Mouse (Mus musculus) CD8-positive naive resting alpha-beta T cell, adult 2 months (primary cell): Measurements from ENCODE around the gene St14.
"Not testable (repeated sequence)": the region's sequence is repeated elsewhere in the genome, so short reads cannot be mapped to it uniquely, and the experiment has no call there.

Experiments used
- DNase-seq, 2 experiments: peaks; one replicate each; pipeline ENCODE4 v3.0.0; 2022; ENCODE audit warnings: low read depth in 2 of 2, low spot score in 2 of 2

The St14 gene

GRCm38 (mm10) chr9:31131205-31131968, at the start of gene St14:
TSS of gene St14 (minus strand) at chr9:31131853.
- DNase-seq: peak in 1 of 2 experiments; percentile 3

- DNase-seq: no peak
These were observed 46.0 kb upstream of the St14 start for GRCm38 (mm10) chr9:31177692-31178091.

DNA sequence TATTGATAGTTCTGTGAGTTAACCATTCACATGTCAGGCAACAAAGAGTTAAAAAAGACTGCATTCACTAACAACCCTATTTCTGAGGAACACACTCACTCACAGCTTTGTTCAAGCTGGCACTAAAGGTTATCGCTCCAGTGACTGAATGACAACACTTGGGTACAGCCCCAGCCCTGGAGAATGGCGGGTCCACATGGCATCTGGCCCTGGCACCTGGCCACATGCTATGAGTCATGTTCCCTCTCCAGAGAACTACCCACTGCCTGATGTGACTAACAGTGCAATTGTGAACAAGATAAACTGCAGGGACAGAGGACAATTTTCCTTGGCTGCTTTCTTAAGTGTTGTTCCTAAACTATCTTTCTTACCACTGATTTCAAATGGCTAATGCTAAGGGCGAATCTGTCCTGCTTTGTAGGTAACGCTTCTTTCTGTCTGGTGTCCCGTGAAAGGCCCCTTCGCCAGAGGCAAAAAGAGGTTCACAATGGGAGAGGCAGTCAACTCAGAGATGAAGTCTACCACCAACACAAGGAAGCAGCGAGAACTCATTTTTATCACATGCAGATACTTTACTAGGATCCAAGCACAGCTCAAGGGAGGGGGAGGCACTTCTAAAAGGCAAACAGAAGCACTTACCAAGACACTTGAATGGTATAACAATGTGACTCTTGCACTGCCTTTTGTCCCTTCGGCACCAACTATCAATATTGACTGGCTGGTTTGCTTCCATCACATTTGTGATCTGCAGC, 44.9 kb upstream of the St14 start:
- DNase-seq: no peak

DNA sequence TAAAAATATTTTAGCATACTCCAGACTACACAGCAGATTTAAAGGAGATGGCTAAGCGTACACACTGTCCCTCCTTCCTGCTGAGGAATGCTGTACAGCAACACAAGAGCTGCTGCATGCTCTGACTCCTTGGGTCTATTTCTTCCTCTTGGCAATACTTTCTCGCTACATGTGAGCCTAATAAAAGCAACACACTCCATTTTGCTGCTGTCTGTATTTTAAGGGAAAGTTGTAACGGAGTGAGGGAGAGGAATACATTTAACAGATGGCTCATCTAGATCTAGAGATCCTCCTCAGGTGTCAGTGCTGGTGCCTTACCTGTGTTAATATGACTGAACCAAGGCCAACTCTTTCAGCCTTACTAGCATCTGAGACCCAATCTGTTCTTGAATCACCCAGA, 44.3 kb upstream of the St14 start:
- no peak for DNase-seq

GRCm38 (mm10) chr9:31175346-31175745, 43.7 kb upstream of the St14 start:
- no peak for DNase-seq

- no peak for DNase-seq
These were observed 36.9 kb upstream of the St14 start for GRCm38 (mm10) chr9:31168356-31169093.

DNA sequence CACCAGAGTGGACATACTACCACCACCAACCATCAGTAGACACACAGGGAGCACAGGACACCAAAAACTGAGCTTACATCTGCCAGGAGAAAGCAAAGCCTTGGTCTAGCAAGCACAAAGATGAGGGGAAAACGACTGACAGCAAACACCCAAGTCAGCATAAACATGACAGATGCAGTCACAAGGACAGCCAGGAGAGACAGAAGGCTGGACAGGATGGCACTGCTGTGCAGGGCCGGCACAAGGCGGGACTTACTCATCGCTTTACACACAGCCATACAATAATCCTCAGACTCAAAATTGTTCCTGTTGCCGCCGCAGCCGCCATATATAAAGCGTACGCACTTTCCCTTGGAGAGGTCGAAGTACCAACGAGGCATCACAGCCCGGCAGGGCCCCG, 35.7 kb upstream of the St14 start:
- no peak for DNase-seq

DNA sequence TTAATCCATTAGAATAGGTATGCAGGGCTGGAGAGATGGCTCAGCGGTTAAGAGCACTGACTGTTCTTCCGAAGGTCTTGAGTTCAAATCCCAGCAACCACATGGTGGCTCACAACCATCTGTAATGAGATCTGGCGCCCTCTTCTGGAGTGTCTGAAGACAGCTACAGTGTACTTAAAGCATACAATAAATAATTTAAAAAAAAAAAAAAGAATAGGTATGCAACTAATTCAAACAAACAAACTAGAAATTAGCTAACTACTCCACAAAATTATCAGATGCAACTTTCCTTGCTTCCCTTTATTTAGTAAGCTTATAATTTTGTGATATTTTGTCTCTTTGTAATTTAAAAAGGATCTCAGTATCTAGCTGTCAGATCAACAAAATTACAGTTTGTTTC, 33.9 kb upstream of the St14 start:
- not testable (repeated sequence) for DNase-seq

DNA sequence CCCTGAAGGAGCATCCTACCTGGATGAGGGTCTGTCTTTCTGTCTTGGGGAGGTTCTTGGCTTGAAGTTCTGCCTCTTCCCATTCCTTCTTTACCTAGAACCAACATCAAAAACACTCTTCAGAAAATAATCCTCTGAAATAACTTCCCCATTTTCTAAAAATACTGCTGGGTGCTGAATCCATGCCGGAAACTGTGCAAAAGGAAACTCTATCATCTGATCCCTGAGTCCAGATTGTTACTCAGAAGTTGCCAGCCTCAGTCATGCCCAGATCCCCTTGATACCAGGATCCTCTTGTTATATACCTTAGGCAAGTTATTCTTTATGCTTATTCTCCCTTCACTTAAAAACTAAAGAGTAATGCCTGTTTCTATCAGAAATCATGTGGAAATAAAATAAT, 31.7 kb upstream of the St14 start:
- no peak for DNase-seq

DNA sequence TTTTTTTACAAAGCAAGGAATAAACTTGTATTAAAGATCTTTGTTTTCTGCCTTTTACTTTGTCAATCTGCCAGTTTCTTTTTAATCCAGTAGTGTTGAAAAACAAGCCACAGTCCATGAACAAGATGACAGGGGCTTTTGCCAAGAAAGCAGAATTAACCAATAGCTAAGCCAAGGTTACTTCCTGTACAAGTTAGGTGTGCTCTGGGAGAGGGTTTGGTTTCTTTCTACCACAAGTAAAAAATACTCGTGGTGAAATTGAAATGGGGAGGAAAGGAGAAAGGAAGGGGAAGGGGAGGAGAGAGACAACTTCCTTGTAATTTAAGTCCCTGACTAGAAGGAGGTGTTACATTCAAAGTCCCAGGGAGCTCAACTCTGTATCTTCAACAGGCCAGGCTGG, 31.3 kb upstream of the St14 start:
- DNase-seq: no peak

- DNase-seq: no peak
These were observed 28.3 kb upstream of the St14 start for GRCm38 (mm10) chr9:31159910-31160309.

DNA sequence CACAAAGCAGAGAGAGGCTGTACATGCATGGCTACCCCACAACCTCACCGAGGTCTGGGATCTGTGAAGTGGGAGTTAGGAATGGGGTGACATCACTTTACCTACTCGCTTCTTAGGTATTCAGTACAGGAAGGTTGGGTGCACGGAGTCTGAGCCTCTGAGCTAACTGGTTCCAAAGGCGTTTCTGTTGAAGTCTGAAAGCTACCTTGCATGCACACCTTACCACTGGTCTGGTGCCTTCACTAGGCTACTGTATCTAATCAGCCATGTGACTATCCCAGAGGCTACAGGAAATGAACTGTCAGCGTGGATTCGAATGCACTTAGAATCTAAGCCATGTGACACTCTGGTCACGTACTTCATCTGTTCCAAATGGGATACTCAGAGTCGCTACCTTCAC, 24.9 kb upstream of the St14 start:
- no peak for DNase-seq

GRCm38 (mm10) chr9:31151050-31151449, 19.4 kb upstream of the St14 start:
- DNase-seq: peak in 1 of 2 experiments; percentile 17

DNA sequence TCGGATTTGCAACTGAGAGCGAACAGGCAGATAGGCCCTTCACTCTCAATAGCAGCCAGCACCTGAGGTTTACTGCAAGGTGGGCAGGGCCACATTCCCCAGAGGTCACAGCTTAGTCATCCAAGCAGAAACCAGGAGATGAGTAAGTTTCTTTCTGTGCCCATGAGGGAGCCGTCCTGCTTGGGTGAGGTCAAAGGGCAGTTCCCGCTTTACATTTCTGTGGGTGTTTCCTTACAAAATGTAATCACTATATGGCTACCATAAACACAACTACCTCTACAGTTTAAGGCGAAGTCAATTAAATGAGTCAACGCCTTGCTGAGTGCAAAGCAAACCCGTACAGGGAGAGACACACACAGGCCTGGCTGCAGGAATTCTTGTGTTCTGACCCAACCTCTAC, 16.5 kb upstream of the St14 start:
- DNase-seq: no peak

DNA sequence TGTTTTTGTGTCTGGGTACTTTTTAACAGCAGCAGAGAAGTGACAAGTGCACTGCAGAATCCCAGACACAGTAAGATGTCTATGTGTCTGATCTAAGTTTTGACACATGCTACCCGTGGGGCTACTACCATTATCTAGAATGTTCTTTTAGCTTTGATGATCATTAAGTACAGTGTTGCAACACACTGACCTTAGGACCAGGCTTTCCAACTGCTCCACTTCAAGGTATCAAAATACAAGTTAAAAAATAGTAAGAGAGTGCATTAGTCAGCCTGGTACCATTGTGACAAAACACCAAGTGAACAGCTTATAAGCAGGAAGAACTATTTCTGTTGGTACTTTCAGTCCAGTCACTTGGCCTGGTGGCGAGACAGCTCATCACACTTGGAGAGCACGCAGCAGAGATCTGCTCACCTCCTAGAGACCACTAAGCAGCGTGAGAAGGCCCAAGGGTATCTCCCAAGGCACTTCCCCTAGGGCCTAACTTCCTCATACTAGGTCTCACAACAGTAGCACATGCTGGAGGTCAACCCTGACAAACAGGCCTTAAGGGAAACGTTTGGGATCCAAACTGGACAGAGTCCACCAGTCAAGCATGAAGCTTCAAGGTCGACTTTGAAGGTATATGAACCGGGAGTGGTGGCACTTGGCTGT, 13.7 kb upstream of the St14 start:
- DNase-seq: no peak

- no peak for DNase-seq
These were observed 11.3 kb upstream of the St14 start for GRCm38 (mm10) chr9:31142924-31143323.

DNA sequence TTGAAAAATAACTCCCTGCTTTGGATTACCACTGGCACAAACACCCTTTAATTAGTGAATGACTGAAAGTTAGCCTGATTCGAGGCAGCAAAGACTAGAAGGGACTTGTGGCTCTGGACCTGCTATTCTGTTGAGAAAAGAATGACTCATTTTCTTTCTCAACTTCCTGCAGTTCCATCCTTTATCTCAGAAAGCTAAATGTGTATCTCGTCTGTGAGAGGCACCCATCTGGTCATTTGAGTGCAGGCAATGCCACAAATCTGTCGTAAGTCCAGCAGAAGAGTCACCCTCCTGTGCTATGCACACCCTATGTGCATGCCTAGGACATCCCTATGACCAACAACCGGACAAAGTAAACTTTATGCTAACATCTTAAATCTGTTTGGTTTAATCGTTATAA, 1.5 kb upstream of the St14 start:
- DNase-seq: no peak

GRCm38 (mm10) chr9:31130357-31131204, 1.1 kb downstream of the St14 start:
- DNase-seq: no peak

DNA sequence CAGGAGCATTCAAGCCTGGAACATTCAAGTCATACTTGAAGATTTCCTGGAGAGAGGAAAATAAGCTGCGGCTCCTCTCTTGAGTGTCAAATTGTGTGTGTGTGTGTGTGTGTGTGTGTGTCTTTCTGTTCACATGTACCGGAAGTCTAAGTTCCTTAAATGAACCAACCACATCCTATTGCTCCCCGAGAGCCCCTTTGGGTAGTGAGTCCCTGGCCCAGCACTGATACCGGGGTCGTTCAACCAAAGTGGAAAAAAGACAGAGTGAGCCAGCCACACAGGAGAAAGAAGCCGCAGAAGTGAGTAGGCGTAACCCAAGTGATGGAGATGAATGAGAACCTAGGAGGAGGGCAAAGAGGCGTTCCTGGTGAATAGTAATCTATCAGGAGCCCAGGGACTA, 1.7 kb downstream of the St14 start:
- no peak for DNase-seq

- DNase-seq: no peak
These were observed 3.7 kb downstream of the St14 start for GRCm38 (mm10) chr9:31127876-31128465.
